Mouse (Mus musculus) limb, embryonic 12.5 days (tissue): ENCODE measurements at regions not wholly inside any gene's neighbourhood (a gene's known extent, or its start where the extent isn't known, plus 50 kb on each side); places are given as distances from the start of the nearest gene placed in this dataset.

ENCODE experiments used
- ATAC-seq: fragments of 200-750 bp; cut with Nextera tagmentation; 2 replicates; pipeline ENCODE4 v1.8.0; 2017; ENCODE audit warnings: low read depth, moderate TSS enrichment; ENCODE audit not compliant: insufficient number of reproducible peaks, insufficient read depth, low FRiP score, low TSS enrichment
- H3K27ac ChIP-seq: fragments of 300-500 bp; sonication (generic); 2 replicates; pipeline ENCODE4 v1.5.1; 2016; ENCODE audit warnings: mild to moderate bottlenecking, moderate library complexity
- H3K27me3 ChIP-seq: fragments of 300-500 bp; sonication (generic); 2 replicates; pipeline ENCODE4 v1.6.1; 2016; ENCODE audit warnings: mild to moderate bottlenecking, moderate library complexity
- H3K36me3 ChIP-seq: fragments of 300-500 bp; sonication (generic); 2 replicates; pipeline ENCODE4 v1.6.1; 2016; ENCODE audit warnings: mild to moderate bottlenecking, moderate library complexity
- H3K4me1 ChIP-seq: fragments of 300-500 bp; sonication (generic); replicated peaks from 2 replicates; pipeline ENCODE4 v1.6.1; 2016
- H3K4me2 ChIP-seq: fragments of 300-500 bp; sonication (generic); 2 replicates; pipeline ENCODE4 v1.6.1; 2016; ENCODE audit warnings: mild to moderate bottlenecking, moderate library complexity
- H3K4me3 ChIP-seq: fragments of 300-500 bp; sonication (generic); replicated peaks from 2 replicates; pipeline ENCODE4 v1.5.1; 2016; ENCODE audit warnings: mild to moderate bottlenecking
- H3K9ac ChIP-seq: fragments of 300-500 bp; sonication (generic); replicated peaks from 2 replicates; pipeline ENCODE4 v1.6.1; 2016; ENCODE audit warnings: mild to moderate bottlenecking, moderate library complexity
- H3K9me3 ChIP-seq: fragments of 300-500 bp; sonication (generic); 2 replicates; pipeline ENCODE4 v1.6.1; 2016; ENCODE audit warnings: mild to moderate bottlenecking, moderate library complexity
- WGBS: fragments of 180-500 bp; shearing (Covaris S2); methylation state at CpG from one replicate; pipeline ENCODE4 v1.1.7; 2016; 5-methylcytosine and 5-hydroxymethylcytosine counted together

GRCm38 (mm10) chr3:115532141-115532735 lies 182.6 kb downstream of the S1pr1 start:
- WGBS: 84% methylated on average over 18 of the region's 18 CpGs
- Histone ChIP-seq H3K27ac (no peak overlapping the region), H3K9ac (no peak overlapping the region), H3K9me3 (no peaks in the 10 kb centered on the region), H3K27me3 (no peaks in the 10 kb centered on the region), H3K36me3 (no peaks in the 10 kb centered on the region), H3K4me1 (no peaks in the 10 kb centered on the region), H3K4me2 (no peak overlapping the region), H3K4me3 (no peak overlapping the region)
- no peak for ATAC-seq

- Histone ChIP-seq H3K36me3 (no peaks in the 10 kb centered on the region), H3K27ac (no peak overlapping the region), H3K4me1 (no peaks in the 10 kb centered on the region), H3K4me2 (no peak overlapping the region), H3K27me3 (no peaks in the 10 kb centered on the region), H3K9me3 (no peaks in the 10 kb centered on the region), H3K4me3 (no peak overlapping the region), H3K9ac (no peak overlapping the region)
- 82% methylated on average over 3 of the region's 3 CpGs for WGBS
- no peak for ATAC-seq
Measured at GRCm38 (mm10) chr3:115530441-115530840, 184.4 kb downstream of the S1pr1 start.

DNA sequence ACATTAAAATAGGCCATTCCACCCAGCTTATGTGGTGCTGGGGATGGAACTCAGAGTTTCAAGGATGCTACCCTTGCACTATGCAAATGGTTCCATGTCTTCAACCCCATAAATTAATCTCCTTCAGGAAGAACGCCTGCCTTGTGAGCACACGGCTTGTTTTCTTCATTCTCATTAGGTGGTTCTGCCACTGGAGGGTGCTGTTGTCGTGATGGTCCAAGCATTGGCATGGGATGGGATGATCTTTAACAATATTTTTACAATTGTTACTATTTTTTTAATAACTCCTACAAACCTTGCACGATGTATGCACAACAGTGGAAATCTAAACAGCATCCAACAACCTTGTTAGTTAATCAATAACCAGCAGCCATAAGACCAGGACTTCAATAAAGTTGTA lies 185.0 kb downstream of the S1pr1 start:
- H3K9me3 ChIP-seq: no peaks in the 10 kb centered on the region
- no peak overlapping the region for H3K27ac ChIP-seq
- ATAC-seq: no peak
- no peak overlapping the region for H3K4me3 ChIP-seq
- H3K36me3 ChIP-seq: no peaks in the 10 kb centered on the region
- H3K27me3 ChIP-seq: no peaks in the 10 kb centered on the region
- WGBS: 55% methylated on average over 4 of the region's 4 CpGs
- H3K9ac ChIP-seq: no peak overlapping the region
- no peaks in the 10 kb centered on the region for H3K4me1 ChIP-seq
- no peak overlapping the region for H3K4me2 ChIP-seq

DNA sequence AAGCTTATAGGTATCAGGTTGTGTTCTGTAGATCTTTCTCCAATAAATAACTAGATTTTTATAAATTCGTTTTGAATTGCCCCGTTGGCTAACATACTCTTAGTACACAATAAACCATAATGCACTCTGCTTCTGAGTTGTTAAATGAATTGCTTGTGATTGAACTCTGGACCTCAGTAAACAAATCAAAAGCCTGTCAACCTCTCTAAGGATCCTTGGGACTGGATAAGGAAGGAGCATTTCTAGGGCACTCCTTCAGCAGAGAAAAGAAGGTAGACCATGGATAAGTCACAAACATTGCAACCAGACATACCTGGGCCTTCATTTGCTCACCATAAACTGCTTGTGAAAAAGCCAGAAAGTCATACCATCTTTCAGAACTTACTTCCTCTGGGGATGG lies 191.4 kb downstream of the S1pr1 start:
- Histone ChIP-seq H3K4me1 (no peaks in the 10 kb centered on the region), H3K36me3 (no peaks in the 10 kb centered on the region), H3K9me3 (no peaks in the 10 kb centered on the region), H3K27ac (no peak overlapping the region), H3K27me3 (no peaks in the 10 kb centered on the region), H3K4me3 (no peak overlapping the region), H3K4me2 (no peak overlapping the region), H3K9ac (no peak overlapping the region)
- ATAC-seq: no peak
- 72% methylated on average over 2 of the region's 2 CpGs for WGBS

- Histone ChIP-seq H3K4me3 (no peak overlapping the region), H3K27me3 (no peaks in the 10 kb centered on the region), H3K4me2 (no peak overlapping the region), H3K9me3 (no peaks in the 10 kb centered on the region), H3K9ac (no peak overlapping the region), H3K36me3 (no peaks in the 10 kb centered on the region), H3K27ac (no peak overlapping the region), H3K4me1 (no peaks in the 10 kb centered on the region)
- ATAC-seq: no peak
- 81% methylated on average over 4 of the region's 4 CpGs for WGBS
Measured at GRCm38 (mm10) chr3:115515645-115516044, 199.2 kb downstream of the S1pr1 start.

- Histone ChIP-seq H3K9ac (no peak overlapping the region), H3K4me1 (no peaks in the 10 kb centered on the region), H3K4me2 (no peak overlapping the region), H3K27me3 (no peaks in the 10 kb centered on the region), H3K27ac (no peak overlapping the region), H3K36me3 (no peaks in the 10 kb centered on the region), H3K9me3 (no peaks in the 10 kb centered on the region), H3K4me3 (no peak overlapping the region)
- 95% methylated on average over 4 of the region's 4 CpGs for WGBS
- ATAC-seq: no peak
Measured at GRCm38 (mm10) chr3:115509658-115510057, 205.2 kb downstream of the S1pr1 start.

DNA sequence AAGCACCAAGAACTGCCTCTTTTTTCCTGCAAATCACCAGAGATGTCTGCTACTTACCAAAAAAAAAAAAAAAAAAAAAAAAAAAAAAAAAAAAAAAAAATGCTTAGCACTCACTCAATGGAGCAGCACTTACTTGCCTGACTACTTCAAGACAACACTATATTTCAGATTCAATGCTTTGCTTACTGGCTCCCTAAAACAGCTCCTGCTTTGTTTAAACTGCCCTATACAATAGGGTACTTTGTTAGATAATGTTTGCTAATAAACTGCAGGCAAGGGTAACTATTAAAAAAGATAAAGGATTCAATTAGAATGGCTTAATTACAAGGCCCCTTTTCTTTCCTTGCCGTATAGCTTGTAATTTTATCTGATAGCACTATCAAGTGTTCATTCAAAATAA lies 217.5 kb downstream of the S1pr1 start:
- no peaks in the 10 kb centered on the region for H3K4me1 ChIP-seq
- no peaks in the 10 kb centered on the region for H3K27me3 ChIP-seq
- H3K4me3 ChIP-seq: no peak overlapping the region
- H3K36me3 ChIP-seq: no peaks in the 10 kb centered on the region
- no peaks in the 10 kb centered on the region for H3K9me3 ChIP-seq
- WGBS: 61% methylated on average over 1 of the region's 1 CpGs
- no peak overlapping the region for H3K27ac ChIP-seq
- ATAC-seq: no peak
- no peak overlapping the region for H3K4me2 ChIP-seq
- H3K9ac ChIP-seq: no peak overlapping the region

DNA sequence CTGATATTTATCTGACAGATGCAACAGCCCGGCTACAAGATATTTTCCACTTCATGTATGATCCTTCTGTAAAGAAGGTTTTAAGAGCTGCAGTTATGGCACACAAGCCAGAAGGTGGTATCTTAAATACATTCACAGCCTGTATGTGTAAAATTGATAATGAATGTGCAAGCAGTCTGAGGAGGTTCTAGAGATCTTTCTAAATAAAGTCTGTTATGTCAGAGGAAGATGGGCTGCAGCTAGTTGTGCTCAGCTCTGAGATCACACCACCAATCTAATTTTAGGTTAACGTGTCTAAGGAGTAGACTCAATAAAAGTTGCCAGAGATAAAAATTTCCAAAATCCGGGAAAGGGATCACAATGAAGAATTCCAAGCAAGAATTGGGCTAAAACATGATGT lies 218.8 kb downstream of the S1pr1 start:
- Histone ChIP-seq H3K36me3 (no peaks in the 10 kb centered on the region), H3K4me1 (no peaks in the 10 kb centered on the region), H3K9me3 (no peaks in the 10 kb centered on the region), H3K27me3 (no peaks in the 10 kb centered on the region), H3K4me3 (no peak overlapping the region), H3K4me2 (no peak overlapping the region), H3K9ac (no peak overlapping the region), H3K27ac (no peak overlapping the region)
- no peak for ATAC-seq
- 89% methylated on average over 3 of the region's 3 CpGs for WGBS

DNA sequence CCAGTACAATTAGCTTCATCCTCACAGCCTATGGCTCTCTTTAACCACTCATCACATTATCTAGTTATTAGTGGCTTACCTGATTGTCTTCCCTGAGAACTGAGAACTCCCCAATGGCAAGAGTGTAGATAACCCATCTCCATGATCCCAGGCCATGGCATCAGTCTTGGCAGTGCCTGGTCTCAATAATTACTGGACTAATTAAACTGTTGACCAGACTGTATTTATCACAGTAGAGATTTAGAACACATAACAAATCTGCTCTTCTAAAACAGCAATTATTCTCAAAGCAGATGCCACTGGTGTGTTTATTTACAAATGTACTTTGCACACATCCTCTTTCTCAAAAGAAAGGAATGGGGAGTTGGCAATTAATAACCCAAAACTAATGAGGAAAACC lies 219.2 kb downstream of the S1pr1 start:
- Histone ChIP-seq H3K27ac (no peak overlapping the region), H3K27me3 (no peaks in the 10 kb centered on the region), H3K9me3 (no peaks in the 10 kb centered on the region), H3K4me1 (no peaks in the 10 kb centered on the region), H3K36me3 (no peaks in the 10 kb centered on the region), H3K4me2 (no peak overlapping the region), H3K4me3 (no peak overlapping the region), H3K9ac (no peak overlapping the region)
- no peak for ATAC-seq

DNA sequence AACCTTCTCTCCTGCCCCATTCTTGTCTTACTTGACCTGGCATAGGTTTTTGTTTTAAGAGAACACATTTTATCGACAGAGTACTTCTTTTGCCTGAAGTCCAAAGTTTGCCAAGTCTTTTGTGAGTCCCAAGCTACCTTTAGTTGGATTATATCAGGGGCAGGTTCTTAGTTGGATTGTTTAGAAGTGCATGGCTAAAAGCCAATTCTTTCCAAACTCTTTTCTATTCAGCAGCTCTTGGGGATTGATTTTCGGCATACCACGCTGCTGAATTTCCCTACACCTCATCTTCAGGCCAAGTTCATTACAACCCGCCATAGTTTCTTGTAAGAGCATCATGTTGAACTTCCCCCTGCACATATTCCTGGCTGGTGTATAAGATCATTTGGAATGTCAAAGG lies 245.9 kb downstream of the S1pr1 start:
- no peak for ATAC-seq
- no peaks in the 10 kb centered on the region for H3K36me3 ChIP-seq
- no peak overlapping the region for H3K27ac ChIP-seq
- no peaks in the 10 kb centered on the region for H3K27me3 ChIP-seq
- no peaks in the 10 kb centered on the region for H3K4me1 ChIP-seq
- no peak overlapping the region for H3K9ac ChIP-seq
- 76% methylated on average over 4 of the region's 4 CpGs for WGBS
- H3K9me3 ChIP-seq: no peaks in the 10 kb centered on the region
- no peak overlapping the region for H3K4me3 ChIP-seq
- H3K4me2 ChIP-seq: no peak overlapping the region

GRCm38 (mm10) chr3:115467850-115468249 lies 247.0 kb downstream of the S1pr1 start:
- H3K9ac ChIP-seq: no peak overlapping the region
- no peaks in the 10 kb centered on the region for H3K4me1 ChIP-seq
- H3K9me3 ChIP-seq: no peaks in the 10 kb centered on the region
- H3K36me3 ChIP-seq: no peaks in the 10 kb centered on the region
- H3K4me2 ChIP-seq: no peak overlapping the region
- no peak overlapping the region for H3K4me3 ChIP-seq
- WGBS: 32% methylated on average over 2 of the region's 2 CpGs
- no peak for ATAC-seq
- no peaks in the 10 kb centered on the region for H3K27me3 ChIP-seq
- H3K27ac ChIP-seq: no peak overlapping the region

DNA sequence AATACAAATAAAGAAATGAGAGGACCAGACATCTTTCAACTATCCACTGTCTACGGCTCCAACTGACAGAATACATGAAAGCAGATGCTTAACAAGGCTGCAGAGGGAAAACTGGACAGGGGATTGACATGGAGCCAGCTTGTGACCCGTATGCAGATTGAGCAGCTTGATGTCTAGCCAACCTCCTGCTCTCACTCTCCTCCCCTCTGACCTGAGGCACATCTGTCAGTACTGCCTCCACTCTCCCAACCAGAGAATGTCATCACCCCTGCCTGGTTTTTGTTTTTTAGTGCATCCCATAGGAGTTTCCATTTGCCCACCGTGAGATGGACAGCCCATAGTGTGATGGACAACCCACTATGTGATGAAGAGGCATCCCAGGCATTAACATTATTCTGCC lies 252.2 kb downstream of the S1pr1 start:
- Histone ChIP-seq H3K36me3 (no peaks in the 10 kb centered on the region), H3K27ac (no peak overlapping the region), H3K27me3 (no peaks in the 10 kb centered on the region), H3K9me3 (no peaks in the 10 kb centered on the region), H3K4me2 (no peak overlapping the region), H3K4me1 (no peaks in the 10 kb centered on the region), H3K9ac (no peak overlapping the region), H3K4me3 (no peak overlapping the region)
- no peak for ATAC-seq
- 77% methylated on average over 3 of the region's 3 CpGs for WGBS
